Mouse (Mus musculus): ENCODE measurements around the gene Sowahb.

Gene Sowahb

DNA sequence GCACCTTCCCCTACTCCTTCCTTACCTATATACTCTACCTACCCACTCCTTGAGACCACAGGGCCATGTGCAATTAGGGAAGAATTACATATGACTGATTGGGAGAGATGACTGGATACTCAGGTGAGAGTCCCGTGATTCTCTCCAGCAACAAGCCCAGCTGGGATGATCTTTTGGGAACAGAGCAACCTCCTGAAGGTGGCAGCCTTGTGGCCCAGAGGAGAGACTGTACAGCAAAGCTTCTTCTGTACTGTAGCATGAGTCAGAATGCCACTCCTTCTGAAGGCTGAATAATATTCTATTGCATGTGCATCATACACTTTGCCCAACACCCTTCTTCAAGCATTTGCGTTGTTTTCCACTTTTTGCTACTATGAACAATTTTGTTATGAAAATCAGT, 42.2 kb downstream of the Sowahb start:
- no peak for DNase-seq (ENCODE audit: low read depth, low spot score)

DNA sequence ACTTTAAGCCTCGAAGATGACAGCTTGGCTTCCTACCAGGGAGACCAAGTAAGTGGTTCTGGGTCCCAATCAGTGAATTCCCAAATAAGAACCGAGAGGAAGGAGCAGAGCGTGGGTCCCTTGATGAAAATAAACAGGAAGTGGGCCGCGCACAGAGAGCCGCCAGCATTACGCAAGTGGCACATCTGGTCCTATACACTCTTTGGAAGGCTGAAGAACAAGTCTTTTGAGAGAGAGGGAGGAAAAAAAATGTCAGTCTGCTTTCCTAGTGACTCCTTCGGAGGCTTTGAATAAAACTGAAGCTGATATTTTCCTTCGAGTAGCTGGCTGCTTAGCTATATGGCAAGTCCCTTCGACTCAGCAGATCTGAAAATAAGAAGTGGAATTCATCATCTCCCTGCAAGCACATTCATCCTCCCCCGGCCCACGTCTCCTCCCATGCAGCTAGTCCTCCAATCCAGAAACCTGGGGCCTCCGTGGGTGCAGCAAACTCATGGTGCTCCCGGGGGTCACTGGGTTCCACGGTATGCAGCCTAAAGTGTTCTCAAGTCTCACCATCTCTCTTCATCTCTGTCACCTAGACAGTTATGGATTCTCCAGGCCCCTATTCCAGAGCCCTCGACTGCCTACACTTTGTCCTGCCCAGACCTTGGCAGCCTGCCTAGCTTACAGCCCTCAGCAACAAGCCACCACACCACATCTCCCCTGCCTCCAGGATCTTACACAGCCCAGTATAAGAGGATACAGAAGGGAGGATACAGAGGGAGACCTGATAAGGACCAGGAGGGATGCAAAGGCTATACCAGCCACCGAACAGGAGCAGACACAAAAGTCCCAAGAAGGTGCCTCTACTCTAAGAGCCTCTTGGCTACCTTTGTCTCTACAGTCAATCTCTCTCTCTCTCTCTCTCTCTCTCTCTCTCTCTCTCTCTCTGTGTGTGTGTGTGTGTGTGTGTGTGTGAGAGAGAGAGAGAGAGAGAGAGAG, 43.8 kb downstream of the Sowahb start:
- DNase-seq (ENCODE audit: low read depth, low spot score) = no peak

DNA sequence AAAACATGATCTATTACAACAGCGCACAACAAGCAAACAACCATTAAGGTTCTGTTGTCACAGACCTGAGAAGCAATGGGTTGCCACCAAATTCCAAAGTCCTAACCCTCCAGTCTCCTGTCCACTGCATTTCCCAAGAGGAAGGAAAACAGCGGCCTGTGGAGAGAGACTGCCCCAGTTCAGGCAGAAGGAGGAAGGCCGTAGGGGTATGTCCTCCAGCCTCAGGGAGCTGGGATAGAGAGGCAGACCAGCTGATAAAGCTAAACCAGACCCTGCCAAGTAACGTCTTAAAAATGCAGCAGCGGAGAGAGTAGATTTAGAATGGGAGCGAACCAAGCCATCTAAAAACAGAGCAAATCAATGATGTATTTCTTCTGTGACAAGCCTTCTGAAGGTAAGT, 44.8 kb downstream of the Sowahb start:
- DNase-seq (ENCODE audit: low read depth, low spot score) = no peak

DNA sequence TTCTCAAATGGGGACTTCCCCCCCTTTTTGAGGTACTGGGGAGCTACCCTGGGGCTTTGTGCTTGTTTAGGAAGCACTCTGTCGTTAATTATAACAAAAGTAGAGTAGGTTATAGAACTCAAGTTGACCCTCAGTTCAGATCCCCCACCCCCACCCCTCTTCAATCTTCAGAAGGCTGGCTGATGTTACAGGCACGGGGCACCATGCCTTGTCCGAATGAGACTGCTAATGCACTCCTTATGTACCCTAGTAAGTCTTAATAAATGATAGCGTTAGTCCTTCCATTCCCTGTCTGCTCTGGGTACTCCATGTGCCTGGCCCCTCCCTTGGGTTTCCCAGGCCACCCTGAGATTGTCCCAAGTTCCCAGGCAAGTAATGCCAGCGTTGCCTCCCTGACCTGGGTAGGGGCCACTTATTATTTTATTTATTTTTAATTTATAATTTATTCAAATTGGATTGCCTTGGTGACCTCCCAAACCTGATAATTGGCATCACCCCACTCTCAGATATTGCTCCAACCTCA, 46.3 kb downstream of the Sowahb start:
- no peak for DNase-seq (ENCODE audit: low read depth, low spot score)

DNA sequence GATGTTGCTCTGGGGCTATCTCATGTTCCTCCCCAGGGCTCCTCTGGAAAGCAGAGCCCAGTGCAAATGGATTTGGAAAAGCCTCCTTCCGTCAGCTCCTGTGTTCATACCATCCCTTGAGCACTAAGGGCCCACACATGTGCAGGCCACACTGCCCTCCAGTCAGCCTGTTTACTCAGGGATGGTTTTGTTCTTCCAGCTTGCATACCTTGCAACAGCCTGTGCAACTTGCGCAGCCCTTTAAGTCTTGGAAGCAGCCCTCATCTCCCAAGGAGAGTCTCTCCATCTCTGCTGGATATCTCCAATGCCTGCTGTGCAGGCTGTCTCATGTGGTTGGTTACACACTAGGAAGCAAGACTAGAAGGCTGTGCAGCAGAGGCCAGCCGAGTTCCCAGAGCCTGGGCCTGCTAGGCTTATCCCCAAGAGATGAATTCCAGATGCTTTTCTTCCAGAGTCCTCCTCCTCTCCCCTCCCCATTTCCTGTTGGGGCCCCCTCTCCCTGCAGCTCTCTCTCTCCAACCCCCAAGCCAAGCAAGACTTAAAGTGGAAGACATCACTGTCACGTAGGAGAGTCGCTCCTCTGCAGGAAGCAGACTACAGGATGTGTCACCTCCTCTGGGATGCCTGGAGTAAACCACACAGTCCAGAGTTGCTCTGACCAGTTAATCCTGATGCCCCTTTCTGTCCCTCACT, 47.2 kb downstream of the Sowahb start:
- DNase-seq (ENCODE audit: low read depth, low spot score) = no peak

DNA sequence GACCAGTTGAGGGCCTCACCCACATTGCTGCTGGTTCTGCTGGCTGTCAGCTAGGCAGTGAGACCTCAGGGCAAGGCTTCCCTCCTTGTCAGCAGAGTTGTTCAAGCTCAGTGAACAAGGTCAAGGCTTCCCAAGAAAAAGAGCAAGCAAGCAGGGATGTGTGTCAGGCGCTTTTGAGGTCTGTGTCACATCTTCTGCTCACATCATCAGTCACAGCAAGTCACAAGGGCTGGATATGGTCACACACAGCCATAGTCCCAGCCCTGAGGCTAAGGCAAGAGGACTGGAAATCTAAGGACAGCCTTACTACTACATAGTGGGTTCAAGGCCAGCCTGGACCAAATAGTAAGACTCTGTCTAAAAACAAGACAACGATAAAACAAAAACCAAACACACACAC, 50.0 kb downstream of the Sowahb start:
- DNase-seq (ENCODE audit: low read depth, low spot score) = no peak

DNA sequence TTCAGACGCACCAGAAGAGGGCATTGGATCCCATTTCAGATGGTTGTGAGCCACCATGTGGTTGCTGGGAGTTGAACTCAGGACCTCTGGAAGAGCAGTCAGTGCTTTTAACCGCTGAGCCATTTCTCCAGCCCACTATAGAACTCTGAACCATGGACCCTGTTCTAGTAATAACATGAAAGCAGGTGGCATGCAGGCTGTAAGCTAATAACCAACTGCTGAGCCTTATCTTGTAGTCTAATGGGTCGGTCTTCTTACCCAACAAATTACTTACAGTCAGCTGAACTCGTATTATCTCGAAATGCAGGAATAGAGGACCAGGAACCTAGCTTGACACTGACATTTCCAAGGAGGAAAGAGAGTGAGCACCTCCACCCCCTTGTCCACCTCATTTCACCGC, 50.5 kb downstream of the Sowahb start:
- DNase-seq (ENCODE audit: low read depth, low spot score) = no peak

DNA sequence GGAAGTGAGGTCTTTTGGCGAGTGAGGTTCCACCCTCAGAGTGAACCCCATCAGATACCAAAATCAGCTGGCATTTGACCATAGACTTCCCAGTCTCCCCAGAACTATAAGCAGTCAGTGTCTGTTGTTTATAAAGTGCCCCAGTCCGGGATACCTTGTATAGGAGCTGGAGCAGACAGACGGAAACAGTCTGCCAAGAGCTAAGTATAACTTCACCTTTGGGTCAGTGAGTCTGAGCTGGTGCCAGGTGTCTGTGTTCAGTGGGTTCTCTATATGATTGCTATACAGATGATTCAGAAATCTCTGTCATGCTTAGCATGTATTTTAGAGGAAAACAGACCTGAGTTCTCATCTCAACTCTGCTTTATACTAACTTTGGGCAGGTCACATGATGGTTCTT, 52.7 kb downstream of the Sowahb start:
- no peak for DNase-seq (ENCODE audit: low read depth, low spot score)

Data from ES-CJ7 (cell line).